Mouse (Mus musculus) kidney, adult 2 months (tissue): Measurements from ENCODE around the gene Igf1r.

Experiments used
- CTCF ChIP-seq: fragments of 200-500 bp; conservative IDR thresholded peaks from 2 replicates; pipeline ENCODE4 v1.5.1; 2011; ENCODE audit warnings: low read depth, mild to moderate bottlenecking, control low read depth, low read length, moderate library complexity, mixed read lengths; ENCODE audit not compliant: insufficient read depth, insufficient read length
- POLR2A ChIP-seq: fragments of 200-500 bp; IDR thresholded peaks from one replicate; pipeline ENCODE4 v1.6.1; 2011; ENCODE audit warnings: low read depth, low read length, control low read depth

GRCm38 (mm10) chr7:67952777-67953700, at the start of gene Igf1r:
- TF ChIP-seq CTCF (no peak), POLR2A (no peak)
